Mouse (Mus musculus): Measurements from ENCODE around the gene Fzr1.

GRCm38 (mm10) chr10:81378553-81379182, 352 bp upstream of the Fzr1 start:
- TF ChIP-seq EP300 (IDR thresholded peaks at IDR 0.05; ENCODE audit: low read depth in 1 of 2, low read length in 2 of 2) (no peak; a peak in 1 of 4 replicates), USF1 (IDR thresholded peaks at IDR 0.05; ENCODE audit: low read depth, low read length) (peak; percentile 47), ZKSCAN1 (IDR thresholded peaks at IDR 0.05; ENCODE audit: low read depth, low read length) (no peak), POLR2A (IDR thresholded peaks at IDR 0.05; ENCODE audit: control insufficient read depth in 1 of 2, insufficient read depth in 1 of 2, low read depth in 1 of 2, low read length in 2 of 2, poor library complexity in 1 of 2) (peak; percentile 9 to 71; a peak in 3 of 4 replicates)

Measured in MEL (cell line).